Mouse (Mus musculus) thymus, adult 2 months (tissue): Measurements from ENCODE around the gene Tial1.

Source experiments
- CTCF ChIP-seq: fragments of 200-500 bp; IDR thresholded peaks from 2 replicates; pipeline ENCODE4 v1.5.1; 2012; ENCODE audit warnings: mild to moderate bottlenecking, control low read depth, low read length, moderate library complexity, borderline replicate concordance; ENCODE audit not compliant: control insufficient read depth, poor library complexity, insufficient read depth; ENCODE audit errors: extremely low read depth
- POLR2A ChIP-seq: fragments of 200-500 bp; IDR thresholded peaks from 2 replicates; pipeline ENCODE4 v1.6.1; 2012; ENCODE audit warnings: mild to moderate bottlenecking, low read length, control low read depth, moderate library complexity; ENCODE audit not compliant: control insufficient read depth, poor library complexity, insufficient read depth; ENCODE audit errors: extremely low read depth

GRCm38 (mm10) chr7:128392071-128392971 is 69.2 kb downstream of the Tial1 start:
- TF ChIP-seq POLR2A, result peak; percentile 51
- TF ChIP-seq CTCF, result no peak
